Mouse (Mus musculus) heart, adult 8-10 months (tissue): ENCODE results near the gene Sccpdh. TPM values are rescaled to one million over a fixed set of nuclear protein-coding genes. Genes with fewer than 3 reads are reported as not detected.
A peak's percentile ranks its signal among the peaks of the same experiment; 100 is the strongest.
"Not testable (repeated sequence)": the region's sequence is repeated elsewhere in the genome, so short reads cannot be mapped to it uniquely, and the experiment has no call there.

Experiments used
- DNase-seq: peaks from one replicate; pipeline ENCODE4 v3.0.0; 2022; ENCODE audit warnings: low spot score
- total RNA-seq, 4 experiments: library from RNA; stranded (reverse); gene quantifications; 2 replicates each; pipeline ENCODE4 v1.2.4; 2022

The Sccpdh gene
- total RNA-seq, 4 experiments from 2014 or later = 48.4 to 60.5 (median 52.1) TPM

DNA sequence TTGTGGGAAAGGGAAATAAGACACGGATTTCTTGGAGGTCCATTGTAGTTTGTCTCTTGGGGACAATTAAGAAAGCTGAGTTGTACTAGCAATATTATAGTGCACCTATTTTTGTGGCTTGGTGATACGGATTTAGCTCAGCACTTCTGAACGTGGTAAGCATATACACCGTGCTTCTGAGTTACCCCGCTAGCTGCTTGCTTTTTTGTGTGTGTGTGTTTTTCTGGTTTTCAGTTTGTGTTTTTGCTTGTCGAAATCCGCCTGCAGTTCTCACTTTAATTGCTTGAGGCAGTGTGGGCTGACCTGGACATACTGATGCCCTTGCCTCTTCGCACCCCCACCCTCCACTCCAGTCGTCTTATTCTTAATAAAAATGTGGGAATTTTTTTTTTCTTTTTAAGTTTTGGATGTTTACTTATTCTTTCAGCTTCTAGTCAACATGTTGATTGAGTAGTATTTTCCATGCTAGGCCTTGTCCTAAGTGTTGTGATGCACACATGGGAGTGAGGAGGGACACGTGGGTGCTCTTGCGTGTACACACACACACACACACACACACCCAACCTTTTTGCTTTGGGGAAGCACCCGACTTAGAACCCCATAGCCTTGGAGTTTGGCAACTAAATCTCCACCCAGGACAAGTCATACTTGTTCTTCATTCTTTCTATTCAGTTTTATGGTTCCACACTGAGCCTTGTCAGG lies 977 bp downstream of the Sccpdh start:
- no peak for DNase-seq

DNA sequence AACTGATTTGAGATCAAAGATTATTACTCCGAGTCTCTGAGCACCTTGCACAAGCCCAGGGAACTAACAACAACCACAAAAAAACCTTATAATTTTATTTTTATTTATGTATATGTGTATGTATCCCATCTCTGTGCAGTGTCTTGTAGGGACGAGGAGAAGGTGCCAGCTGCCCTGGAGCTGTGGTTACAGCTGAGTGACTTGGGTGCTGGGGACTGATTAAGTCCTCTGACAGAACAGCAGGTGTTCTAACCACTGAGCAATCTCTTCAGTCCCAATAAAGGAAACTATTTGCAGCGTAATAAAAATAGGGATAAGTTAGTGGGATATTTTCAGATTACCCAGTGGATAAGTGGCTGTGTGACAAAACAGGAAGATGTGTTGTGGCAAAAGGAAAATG lies 6.3 kb downstream of the Sccpdh start:
- no peak for DNase-seq

DNA sequence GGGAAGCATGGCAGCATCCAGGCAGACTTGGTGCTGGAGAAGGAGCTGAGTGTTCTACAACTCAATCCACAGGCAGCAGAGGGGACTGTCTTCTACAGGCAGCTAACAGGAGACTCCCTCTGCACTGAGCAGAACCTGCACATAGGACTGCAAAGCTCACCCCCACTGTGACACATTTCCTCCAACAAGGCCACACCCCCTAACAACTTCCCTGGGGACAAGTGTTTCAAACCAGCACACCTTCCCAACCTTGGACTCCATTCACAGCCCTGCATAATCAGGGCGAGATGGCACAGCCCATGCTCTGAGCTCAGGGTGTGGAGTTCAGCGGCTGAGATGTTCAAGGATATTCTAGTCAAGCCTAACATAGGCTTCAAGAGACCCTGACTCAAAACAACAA lies 9.0 kb downstream of the Sccpdh start:
- DNase-seq = no peak

DNA sequence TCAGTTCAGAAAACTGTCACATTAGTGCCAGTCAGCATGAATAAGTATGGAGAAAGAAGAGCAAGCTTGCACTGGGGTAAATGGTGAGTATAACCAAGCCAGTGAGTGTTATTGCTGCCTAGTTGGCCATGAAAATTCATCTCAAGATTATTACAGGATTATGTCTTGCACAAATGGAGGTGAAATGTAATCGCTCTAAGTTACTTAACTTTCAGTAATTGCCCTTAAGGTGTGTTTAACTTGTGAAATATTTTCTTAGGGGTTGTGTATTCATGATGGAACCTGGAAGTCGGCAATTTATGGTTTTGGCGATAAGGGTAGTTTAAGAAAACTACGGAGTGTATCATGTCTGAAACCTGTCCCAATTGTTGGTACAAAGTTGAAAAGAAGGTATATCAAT lies 11.3 kb downstream of the Sccpdh start:
- no peak for DNase-seq

DNA sequence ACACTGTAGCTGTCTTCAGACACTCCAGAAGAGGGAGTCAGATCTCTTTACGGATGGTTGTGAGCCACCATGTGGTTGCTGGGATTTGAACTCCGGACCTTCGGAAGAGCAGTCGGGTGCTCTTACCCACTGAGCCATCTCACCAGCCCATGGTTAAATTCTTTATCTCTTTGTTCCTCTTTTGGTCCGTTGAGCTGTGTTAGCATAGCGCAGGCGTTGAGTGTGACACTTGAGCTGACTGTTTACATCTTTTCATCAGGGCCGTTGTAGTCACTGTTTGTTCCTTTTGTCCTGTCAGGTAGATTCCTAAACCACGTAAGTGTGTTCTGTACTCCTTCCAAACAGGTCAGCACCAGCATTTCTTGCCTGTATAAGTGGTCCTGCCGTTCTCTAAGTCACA lies 14.7 kb downstream of the Sccpdh start:
- not testable (repeated sequence) for DNase-seq

DNA sequence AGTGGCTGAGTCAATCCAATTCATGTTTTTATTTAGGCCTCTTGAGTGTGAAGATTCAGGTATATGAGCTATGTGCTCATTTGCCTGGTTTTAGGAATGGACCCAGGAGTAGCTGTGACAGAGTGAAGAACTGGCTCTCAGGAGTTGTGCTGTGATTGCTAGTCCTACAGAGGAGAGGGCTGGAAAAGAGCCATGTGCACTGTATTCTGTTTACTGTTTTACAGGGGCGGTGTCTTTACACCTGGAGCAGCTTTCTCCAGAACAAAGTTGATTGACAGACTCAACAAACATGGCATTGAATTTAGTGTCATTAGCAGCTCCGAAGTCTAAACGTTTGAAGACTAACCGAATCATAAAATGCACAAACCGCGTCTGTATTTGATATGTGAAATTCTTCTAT lies 18.3 kb downstream of the Sccpdh start:
- DNase-seq = no peak

DNA sequence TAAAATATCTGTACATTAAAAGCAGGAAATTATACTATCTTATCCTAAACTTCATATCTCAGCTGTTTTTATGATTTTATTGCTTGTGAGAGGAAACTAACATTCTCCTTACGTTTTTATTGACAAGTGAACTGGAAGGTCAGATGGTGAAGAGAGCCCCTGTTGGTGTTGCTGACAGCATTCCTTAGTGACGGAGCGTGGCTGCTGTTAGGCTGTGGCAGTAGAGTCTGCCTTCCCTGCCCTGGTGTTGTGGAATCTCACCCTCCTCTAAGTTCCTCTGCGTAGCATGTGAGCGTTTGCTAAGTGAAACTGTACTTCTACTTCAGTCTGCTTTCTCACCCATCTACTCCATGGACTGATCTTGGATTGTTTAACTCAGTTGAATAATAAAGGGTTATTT lies 18.8 kb downstream of the Sccpdh start:
- DNase-seq = no peak

DNA sequence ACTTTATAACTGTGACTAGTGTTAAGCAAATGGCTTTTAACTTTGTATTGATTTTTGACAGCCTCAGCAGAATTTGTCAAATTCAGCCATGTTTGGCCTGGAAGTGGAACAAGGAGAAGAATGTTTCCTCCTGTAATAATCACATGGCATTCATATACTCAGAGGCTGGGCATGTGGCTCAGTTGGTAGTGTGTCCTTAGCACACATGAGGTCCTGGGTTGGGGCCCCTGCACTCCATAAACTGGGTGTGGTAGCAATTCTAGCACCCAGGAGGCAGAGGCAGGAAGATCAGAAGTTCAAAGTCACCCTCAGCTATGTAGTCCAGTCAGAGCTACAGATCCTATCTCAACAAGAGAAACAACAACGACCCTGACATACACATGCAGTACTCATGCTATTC lies 19.3 kb downstream of the Sccpdh start:
- no peak for DNase-seq

DNA sequence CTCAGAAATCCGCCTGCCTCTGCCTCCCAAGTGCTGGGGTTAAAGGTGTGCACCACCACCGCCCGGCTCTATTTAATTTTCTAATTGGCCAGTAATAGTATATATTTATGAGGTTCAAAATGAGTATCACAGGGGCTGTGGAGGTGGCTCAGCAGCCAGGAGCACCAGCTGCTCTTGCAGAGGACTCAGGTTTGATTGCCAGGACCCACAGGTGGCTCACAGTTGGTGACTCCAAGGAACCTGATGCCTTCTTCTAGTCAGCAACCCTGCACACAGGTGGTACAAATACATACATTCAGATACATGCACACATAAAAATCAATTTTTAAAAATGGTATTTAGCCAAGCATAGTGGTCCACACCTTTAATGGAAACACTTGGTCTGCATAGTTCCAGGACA lies 20.0 kb downstream of the Sccpdh start:
- DNase-seq = no peak

DNA sequence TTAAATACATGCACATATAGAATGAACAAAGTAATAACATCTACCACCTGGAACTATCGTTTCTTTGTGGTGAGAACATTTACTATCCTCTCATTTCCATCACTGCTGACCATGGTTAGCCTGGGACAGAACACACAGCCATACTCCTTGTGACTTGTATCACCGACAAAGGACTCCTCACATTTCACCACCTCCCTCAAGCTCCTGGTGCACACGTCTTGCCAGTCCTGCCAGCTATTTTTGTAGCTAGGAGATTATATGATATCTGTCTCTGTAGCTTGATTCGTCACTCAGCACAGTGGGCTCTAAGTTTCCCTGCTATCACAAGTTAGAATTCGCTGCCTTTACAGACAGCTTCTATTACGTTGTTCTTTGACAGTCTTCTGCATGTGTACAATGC lies 20.4 kb downstream of the Sccpdh start:
- DNase-seq = no peak

DNA sequence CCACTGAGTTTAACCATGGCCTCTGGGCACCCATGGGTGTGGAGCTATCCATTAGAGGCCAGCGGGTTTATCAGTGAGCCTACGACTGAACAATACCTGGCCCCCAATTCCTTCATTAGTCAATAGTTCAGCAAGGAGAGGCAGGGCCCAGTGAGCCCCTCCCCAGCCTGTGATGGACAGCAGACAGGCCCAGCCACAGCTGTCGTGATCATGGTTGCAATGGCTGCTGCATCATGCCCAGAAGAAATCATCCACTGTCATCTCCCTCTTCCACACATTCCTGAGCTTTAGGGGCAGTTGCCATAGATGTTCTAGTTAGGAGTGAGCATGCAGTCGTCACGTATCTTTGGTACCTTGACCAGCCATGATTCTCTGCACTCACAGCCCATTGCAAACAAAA lies 20.9 kb downstream of the Sccpdh start:
- no peak for DNase-seq

DNA sequence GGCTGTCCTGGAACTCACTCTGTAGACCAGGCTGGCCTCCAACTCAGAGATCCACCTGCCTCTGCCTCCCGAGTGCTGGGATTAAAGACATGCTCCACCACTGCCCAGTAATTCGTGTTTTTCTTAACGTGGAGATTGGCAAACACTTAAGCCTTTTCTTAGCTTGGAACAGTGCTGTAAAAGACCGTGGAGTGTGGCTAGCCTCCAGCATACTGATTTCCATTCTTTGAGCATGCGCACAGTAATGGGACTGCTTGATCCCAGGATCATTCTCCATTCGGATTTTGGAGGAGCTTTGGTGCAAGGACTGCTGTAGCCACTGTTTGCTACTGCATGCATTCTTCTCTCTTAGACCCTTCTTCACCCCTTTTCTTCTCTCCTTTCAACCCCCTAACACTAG lies 21.5 kb downstream of the Sccpdh start:
- DNase-seq = no peak

DNA sequence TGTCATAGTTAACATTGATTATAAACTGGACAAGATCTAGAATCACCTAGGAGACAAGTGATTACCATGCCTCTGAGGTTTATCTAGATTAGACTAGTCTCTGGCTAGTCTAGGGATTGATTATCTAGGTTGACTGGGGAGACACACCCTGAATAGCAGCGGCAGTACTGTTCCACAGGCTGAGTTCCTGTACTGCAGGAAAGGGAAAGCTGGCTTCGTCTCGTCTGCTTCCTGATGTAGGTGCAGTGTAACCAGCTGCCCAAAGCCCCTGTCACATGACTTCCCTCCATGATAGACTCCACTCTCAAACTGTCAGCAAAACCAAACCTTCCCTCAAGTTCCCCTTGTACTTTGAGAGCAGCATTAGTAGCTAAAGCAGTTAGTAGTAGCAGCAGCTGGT lies 36.1 kb downstream of the Sccpdh start:
- DNase-seq = no peak

DNA sequence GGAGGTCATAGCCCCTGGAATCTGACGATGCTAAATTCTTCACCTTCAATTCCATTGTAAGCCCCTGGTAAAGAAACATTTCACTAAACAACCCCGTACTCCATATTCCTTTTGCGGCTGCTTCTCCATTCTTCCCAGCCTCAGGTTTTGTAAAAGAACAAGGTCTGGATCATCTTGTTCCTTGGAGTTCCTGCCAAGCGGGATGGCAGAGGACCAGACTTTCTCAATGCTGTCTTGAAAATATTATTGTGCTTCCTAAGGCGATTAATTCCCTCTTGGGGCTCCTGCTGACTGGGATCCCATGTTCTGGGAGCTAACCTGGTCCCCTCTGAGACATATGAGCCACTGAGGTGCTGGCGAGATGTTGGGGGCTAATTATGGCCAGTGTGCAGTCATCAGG lies 37.1 kb downstream of the Sccpdh start:
- peak; percentile 17 for DNase-seq

DNA sequence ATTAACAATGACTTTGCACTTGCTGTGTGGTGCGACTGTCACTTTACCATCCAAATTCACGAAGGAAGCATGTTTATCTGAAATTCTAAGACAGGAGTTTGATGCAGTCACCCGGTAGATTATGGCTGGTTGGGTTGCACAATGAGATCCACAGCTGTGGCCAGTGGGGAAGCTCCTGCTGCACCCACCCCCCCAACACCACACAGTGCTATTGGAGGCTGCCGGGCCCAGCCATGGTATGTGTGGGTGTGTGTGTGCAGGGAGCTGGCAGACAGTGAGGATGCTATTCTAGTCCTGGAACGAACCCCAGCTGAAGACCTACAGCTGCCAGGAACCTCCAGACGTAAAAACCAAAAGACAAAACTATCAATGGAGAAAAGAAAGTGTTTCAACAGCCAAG lies 41.4 kb downstream of the Sccpdh start:
- peak; percentile 26 for DNase-seq

DNA sequence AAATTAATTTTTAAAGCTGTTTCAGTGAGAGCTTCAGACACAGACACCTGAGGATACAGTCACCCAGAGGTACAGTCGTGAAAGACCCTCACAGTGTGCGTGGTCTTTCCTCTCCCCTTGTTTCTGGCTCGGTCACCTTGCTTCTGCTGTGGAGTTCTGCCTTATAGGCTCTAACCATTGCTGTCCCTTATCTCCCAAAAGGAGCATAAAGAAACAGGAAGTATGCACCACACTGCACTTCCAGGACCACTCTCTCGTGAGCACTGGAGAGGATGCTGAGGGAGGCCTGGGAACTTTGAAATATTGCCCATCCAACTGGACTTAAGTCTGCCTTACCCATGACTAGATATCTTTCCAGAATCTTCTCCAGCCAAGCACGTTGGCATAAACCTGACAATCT lies 42.7 kb downstream of the Sccpdh start:
- DNase-seq = no peak

DNA sequence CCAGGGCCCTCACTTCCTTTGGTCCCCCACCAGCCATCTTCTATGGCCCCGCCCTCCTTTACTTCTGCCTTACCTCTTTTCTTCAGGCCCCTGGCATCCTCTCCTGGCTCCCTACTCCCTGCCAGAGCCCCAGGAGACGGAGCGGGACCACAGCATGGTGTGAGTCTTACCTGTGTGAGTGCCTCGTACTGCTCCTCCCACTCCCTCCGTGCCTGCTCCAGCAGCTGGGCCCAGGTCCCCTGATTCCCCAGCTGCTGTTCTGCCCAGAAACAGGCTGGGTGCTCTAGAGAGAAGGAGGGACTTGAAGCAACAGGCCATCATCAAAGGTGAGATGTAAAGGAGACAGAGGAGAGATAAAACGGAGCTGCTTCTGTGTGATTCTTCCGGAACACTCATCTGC lies 44.6 kb downstream of the Sccpdh start:
- DNase-seq = no peak

DNA sequence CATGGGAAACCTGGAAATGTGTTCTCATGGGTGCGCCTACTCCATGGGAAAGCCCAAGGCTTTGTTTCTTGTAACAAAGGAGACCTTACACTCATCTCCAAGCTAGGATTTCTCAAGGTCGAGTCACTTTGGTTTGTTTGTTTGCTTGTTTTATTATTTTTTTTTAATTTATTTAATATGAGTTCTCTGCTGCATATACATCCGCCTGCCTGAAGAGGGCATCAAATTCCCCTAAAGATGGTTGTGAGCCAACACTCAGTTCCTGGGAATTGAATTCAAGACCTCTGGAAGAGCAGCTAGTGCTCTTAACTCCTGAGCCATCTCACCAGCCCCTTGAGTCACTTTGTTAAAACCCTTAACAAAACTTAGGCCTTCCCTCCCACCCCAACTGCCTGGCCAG lies 45.4 kb downstream of the Sccpdh start:
- no peak for DNase-seq

DNA sequence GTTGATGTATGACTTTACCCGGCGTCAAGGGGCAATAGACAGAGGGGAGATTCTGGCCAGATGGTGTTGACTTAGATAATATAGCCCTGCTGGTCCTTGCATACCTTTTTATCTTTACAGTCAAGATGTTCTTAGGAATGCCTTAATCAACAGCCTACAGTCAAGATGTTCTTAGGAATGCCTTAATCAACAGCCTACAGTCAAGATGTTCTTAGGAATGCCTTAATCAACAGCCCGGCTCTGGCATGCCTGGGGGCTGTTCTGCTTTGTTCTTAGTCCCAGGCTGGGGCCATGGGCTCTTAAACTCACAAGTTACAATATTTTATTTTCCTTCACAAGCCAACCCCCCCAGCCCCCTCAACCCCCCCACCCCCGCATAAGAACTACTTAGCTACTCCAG lies 47.3 kb downstream of the Sccpdh start:
- not testable (repeated sequence) for DNase-seq

DNA sequence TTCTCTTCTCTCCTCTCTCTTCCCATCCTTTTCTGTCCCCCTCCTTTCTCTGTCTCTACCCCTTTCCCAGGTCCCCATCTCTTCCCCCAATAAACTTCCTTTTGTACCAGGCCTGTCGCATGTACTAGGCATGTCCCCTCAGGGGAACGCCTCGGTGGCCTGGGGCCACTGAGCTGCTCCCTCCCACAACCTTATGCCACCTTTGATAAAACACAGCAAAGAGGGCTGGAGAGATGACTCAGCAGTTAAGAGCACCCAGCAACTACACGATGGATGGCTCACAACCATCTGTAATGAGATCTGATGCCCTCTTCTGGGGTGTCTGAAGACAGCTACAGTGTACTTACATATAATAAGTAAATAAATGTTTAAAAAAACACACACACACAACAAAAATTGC lies 47.8 kb downstream of the Sccpdh start:
- DNase-seq = no peak

DNA sequence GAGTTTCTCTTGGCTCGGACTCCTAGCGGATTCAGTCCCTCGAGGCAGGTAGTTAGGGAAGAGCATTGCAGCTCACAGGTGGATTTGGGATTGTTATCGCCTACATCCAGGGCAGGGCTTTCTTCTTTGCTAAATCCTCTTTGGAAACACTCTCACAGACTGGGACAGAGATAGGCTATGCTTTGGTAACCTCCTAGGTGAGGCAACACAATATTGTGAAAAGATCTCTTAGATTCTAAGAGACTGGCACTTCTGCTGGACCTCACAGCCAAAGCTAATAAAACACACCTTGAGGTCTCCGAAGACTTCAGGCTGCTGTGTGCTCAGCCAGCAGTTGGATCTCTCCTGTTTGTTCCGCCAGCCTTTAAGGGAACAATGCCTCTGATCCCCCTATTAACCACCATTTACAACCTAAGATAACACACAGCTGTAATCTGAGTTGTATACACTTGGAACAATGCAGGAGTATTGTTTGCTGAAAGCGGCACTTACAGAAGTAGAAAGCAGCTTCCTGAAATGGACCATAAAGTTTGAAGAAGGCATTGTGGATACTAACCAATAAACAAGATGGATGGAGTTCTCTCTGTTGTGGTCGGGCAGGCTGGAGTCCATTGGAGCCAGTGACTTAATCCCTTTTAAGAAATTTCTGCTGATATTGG lies 54.9 kb downstream of the Sccpdh start:
- DNase-seq = no peak

DNA sequence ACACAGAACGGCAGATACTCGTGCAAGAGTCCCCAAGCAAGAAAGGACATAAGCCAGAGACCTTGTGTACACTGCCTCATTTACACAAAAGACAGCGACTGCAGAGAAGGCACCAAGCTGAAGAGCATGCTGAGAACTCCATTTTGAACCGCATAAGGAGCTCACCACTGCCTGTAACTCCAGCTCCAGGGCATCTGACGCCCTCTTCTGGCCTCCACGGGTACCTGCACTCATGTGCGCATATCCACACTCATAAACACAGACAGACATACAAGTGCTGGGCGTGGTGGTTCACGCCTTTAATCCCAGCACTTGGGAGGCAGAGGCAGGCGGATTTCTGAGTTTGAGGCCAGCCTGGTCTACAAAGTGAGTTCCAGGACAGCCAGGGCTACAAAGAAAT lies 60.7 kb downstream of the Sccpdh start:
- DNase-seq = no peak

DNA sequence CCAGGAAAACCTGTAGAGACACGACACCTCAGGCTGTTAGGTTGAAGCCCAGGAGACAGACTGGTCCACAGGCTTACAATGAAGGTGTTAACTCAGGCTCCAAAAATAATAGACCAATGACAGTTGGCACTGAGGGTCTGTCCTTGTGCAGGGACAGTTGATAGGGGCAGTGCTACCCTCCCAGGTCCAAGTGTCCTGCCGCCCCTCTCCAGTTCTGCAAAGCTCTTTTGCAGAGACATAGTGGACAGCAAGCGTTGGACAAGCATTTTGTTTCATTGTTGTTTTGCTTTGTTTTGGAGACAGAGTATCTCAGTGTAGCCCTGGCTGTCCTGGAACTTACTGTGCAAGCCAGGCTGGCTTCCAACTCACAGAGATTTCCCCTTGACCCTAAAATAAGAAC lies 63.4 kb downstream of the Sccpdh start:
- no peak for DNase-seq
